Mouse (Mus musculus) thymus, postnatal 0 days (tissue): Measurements from ENCODE around the gene Efemp2. TPM values are rescaled to one million over a fixed set of nuclear protein-coding genes. Genes with fewer than 3 reads are reported as not detected.

Experiments
- DNase-seq: peaks from one replicate; pipeline ENCODE4 v3.0.0-alpha.2; 2015; ENCODE audit warnings: low spot score
- polyA plus RNA-seq: library from polyadenylated mRNA; unstranded; fragments of >200 nt; fragmentation: Nextera tagmentation; extraction: Ambion mirVana; gene quantifications from 2 replicates; pipeline ENCODE4 v1.2.1, GENCODE M21; 2015

Gene Efemp2
- polyA plus RNA-seq, 1 experiment from 2014 or later, result 27.9 TPM

- no peak for DNase-seq
Measured at GRCm38 (mm10) chr19:5451766-5452165, 22.0 kb upstream of the Efemp2 start.

DNA sequence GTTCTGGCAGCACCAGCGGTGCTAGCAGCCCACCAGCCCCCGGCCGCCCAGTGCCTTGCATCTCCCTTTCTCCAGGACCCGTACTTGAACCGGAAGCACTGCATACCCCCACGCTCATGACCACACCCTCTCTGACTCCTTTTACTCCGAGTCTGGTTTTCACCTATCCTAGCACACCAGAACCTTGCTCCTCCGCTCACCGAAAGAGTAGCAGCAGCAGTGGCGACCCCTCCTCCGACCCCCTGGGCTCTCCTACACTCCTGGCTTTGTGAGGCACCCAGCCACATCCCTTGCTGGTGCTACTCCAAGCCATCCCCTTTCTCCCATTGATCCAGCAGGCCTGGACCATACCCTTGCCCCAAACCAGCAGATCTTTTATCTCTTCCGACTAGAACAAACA is 18.7 kb upstream of the Efemp2 start:
- no peak for DNase-seq

- no peak for DNase-seq
Measured at GRCm38 (mm10) chr19:5455568-5455967, 18.2 kb upstream of the Efemp2 start.

DNA sequence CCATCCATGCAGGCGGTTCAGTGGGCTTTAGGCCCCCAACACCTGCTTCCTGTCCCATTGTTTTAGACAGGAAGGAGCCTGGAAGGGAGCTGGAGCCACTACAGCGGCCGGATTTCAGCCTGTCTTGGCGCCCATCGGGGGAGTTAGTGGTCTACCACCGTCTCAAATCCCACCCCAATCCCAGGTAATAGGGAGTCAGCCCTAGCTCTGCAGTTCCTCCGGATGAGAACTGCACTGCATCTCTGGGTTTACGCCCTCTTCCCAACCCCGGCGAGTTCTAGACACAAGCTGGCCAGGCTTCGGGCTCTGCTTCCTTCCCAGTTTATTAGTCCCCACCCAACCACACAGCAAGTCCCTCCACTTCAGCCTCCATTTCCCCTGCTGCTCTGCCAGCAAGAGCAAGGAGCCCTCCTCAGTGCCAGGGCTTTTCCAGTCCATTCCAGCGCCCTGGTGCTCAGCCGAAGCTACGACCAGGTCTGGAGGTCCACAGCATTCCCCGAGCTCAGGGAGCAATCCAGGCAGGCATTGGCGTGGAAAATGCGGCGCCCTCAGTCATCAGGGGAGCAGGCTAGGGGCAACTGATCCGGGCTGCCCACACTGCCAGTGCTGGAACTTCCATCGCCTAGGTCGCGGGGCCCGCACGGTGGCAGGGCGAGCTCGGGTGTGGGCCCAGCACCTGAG is 17.4 kb upstream of the Efemp2 start:
- DNase-seq, result no peak

- peak; percentile 94 for DNase-seq
Measured at GRCm38 (mm10) chr19:5456922-5457745, 16.6 kb upstream of the Efemp2 start.

DNA sequence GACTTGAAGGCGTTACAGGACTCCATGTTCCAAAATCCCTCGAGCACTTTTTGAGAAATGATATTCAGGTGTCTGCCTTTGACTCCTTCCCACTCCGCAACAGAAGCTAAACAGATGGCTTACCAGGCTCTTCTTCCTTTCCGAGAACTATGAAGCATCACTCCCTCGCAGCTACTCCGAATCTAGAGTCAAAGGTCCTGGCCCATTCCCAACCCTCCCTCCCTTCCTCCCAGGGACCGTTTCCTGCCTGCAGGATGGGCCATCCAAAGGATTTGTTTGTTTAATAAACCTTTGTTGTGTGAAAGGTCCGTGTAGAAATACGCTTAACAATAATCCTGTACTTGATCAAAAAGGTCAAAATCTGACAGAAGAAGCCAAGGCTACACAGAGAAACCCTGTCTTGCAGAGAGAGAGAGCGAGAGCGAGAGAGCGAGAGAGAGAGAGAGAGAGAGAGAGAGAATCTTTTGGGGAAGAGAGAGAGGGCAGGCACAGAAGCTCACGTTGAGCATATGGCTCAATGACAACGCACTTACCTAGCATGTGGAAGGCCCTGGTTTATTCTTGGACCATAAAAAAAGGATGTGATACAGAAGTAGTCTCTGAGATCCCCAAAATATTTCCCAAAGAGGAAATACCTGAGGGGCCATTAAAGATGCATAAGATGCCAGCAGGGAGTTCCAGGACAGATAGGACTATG is 15.9 kb upstream of the Efemp2 start, which contains the start of gene Ccdc85b:
Ccdc85b (minus strand) TSS at position 149 of the 697 bp plus-strand sequence.
- DNase-seq, result no peak

- DNase-seq, result no peak
Measured at GRCm38 (mm10) chr19:5459019-5459418, 14.7 kb upstream of the Efemp2 start.

DNA sequence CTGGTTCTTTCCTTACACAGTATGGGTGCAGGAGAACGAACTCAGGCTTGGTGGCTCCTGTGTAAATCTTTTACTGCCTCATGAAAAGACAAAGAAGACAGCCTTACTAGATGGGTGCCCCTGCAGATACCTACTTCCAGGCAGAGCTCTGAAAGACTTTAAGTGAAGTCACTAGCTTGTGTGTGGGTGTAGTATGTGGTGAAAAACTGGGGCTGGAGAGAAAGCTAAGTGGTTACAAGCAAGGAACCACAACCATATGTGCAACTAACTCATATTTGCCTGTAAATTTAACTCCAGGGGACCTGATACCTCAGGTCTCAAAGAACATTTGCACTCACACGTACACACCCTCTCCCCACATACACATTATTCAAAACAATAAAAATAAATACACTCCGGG is 13.9 kb upstream of the Efemp2 start:
- no peak for DNase-seq

DNA sequence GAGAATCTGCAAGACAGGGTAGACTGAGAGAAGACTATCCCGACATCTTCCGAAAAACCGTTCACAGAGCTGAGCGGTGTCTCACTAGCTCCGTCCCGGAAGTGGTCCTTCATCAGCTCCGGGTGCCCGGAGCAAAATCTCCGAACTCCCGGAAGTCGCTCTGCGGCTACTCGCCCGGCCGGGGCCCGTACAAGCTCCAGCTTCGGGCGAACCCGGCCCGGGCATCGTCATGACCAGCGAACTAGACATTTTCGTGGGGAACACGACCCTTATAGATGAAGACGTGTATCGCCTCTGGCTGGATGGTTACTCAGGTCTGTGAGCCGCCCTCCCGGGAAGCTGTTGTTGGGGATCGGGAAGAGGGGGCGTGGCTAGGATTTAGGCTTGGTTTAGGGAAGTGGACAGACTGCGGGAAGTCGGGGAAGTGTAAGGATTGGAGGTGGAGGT is 13.3 kb upstream of the Efemp2 start, which contains the start of gene Fibp:
Fibp (plus strand) TSS at position 151 of the 447 bp plus-strand sequence.
- peak; percentile 87 for DNase-seq

DNA sequence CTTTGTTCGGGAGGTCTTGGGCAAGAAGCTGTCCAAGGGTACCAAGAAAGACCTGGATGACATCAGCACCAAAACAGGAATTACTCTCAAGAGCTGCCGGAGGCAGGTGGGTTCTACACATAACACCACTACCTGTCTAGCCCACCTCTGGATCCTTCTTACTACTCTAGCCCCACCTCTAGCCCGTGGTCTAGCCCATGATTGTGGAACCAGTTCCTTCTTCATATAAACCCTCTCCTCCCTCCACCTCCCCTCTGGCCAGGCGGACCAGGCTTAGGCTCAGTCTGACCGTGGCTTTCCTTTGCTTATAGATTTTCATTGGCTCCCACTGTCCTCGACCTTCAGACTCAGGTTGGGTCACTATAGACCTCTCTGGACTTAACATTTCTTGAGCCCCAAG is 12.3 kb upstream of the Efemp2 start:
- no peak for DNase-seq

DNA sequence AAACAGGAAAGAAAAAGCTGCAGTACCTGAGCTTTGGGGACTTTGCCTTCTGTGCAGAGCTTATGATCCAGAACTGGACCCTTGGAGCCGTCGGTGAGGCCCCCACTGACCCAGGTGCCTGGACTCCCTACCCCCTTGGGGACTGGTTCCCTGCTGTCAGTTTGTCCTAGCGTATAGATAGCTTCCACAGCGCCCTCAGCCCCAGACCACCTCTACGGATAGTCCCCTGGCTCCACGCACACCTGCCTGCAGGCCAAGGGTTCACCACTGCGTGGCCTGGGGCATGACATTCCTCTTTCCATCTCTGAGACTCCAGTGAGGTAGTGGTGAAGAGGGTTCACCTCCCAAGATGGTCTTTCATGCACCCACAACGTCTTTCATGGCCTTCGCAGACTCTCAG is 10.5 kb upstream of the Efemp2 start:
- DNase-seq, result no peak

DNA sequence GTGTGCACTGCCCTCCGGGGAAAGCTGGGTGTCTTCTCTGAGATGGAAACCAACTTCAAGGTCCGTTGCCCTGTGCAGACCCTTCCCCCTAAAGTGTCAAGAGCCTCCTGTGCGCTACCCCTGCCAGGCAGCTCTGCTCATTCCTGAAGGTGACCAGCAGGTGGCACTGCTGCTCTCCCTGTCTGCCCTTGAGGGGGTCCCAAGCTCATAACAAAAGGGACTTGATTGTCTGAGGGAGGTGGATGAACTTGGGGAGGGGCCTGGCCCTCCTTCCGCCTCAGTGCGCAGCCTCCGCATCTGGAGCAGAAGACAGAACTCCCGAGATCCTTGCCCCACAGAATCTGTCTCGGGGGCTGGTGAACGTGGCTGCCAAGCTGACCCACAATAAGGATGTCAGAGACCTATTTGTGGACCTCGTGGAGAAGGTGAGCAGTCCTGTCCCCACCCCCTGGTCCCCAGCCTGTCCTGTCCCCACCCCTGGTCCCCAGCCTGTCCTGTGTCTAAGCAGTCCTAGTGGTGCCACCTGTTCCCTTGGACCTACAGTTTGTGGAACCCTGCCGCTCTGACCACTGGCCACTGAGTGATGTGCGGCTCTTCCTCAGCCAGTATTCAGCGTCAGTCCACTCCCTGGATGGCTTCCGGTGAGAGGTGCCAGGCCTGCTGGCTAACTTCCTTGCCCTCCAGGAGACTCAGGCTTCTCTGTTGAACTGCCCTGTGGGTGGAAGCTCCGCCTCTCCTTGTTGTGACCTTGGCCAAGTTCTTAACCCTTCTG is 9.8 kb upstream of the Efemp2 start:
- peak; percentile 80 for DNase-seq

GRCm38 (mm10) chr19:5465037-5465436 is 8.7 kb upstream of the Efemp2 start:
- DNase-seq, result no peak

DNA sequence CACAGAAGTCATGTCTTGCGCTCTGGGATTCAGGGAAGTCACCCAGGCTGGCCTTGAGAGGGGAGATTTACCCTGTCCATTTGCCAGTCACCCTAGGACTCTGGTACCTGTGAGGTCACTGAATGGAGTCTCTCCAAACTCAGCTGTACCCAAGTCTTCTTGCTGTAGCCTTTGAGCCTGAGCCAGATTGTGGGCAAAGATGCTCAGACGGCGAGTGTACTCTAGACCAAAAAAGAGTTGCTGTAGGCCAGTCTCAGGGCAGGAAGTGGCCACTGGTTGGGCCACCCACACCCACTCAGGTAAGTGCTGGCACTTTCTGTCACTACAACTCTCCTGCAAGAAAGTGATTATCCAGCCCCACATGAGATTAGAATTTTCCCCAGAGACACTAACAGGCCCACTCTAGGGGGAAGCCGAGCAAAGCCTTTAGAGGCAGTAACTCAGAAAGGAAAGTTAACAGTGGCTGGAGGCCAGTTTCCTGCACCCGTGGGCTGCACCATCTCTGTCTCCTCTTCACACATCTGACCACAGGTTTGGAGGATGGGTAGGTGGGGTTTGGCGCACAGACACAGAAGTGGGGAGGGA is 6.7 kb upstream of the Efemp2 start:
- DNase-seq, result no peak

GRCm38 (mm10) chr19:5468374-5468773 is 5.4 kb upstream of the Efemp2 start, which contains the start of gene Ctsw:
Gene Ctsw (minus strand): TSS chr19:5468507.
- peak; percentile 80 for DNase-seq

GRCm38 (mm10) chr19:5471846-5472245 is 1.9 kb upstream of the Efemp2 start:
- DNase-seq, result no peak

GRCm38 (mm10) chr19:5472857-5473256 is 897 bp upstream of the Efemp2 start:
- DNase-seq, result no peak

GRCm38 (mm10) chr19:5474281-5475068 is 721 bp downstream of the Efemp2 start:
- no peak for DNase-seq

GRCm38 (mm10) chr19:5475069-5475714 is 1.4 kb downstream of the Efemp2 start:
- DNase-seq, result no peak
